Mouse (Mus musculus) frontal cortex, postnatal 14 days (tissue): Measurements from ENCODE around the gene Setd6.
A peak's percentile ranks its signal among the peaks of the same experiment; 100 is the strongest.

Source experiments
- DNase-seq, 2 experiments: peaks; one replicate each; pipeline ENCODE4 v3.0.0; 2022; ENCODE audit warnings: low spot score in 2 of 2

The Setd6 gene

DNA sequence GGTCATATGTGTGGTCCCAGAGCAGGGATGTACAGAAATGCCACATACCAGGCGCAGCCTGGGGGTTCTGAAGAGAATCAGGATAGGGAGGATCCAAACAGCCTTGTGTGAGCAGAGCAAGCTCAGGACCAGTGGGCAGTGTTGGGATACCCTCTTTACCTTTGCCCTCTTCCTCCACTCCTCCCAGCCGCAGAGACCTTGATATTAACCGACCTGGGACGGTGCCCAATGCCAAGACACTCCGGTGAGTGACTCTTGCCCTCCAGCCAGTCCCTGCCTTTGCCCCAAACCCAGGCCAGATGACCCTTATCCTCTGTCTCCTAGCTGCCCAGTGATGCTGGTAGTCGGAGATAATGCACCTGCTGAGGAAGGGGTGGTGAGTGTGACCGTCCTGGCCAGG lies 6.1 kb upstream of the Setd6 start:
- DNase-seq, result no peak

GRCm38 (mm10) chr8:95711029-95711428 lies 4.7 kb upstream of the Setd6 start:
- DNase-seq, result no peak

- DNase-seq, result no peak
These were observed 3.3 kb upstream of the Setd6 start for GRCm38 (mm10) chr8:95712395-95712794.

DNA sequence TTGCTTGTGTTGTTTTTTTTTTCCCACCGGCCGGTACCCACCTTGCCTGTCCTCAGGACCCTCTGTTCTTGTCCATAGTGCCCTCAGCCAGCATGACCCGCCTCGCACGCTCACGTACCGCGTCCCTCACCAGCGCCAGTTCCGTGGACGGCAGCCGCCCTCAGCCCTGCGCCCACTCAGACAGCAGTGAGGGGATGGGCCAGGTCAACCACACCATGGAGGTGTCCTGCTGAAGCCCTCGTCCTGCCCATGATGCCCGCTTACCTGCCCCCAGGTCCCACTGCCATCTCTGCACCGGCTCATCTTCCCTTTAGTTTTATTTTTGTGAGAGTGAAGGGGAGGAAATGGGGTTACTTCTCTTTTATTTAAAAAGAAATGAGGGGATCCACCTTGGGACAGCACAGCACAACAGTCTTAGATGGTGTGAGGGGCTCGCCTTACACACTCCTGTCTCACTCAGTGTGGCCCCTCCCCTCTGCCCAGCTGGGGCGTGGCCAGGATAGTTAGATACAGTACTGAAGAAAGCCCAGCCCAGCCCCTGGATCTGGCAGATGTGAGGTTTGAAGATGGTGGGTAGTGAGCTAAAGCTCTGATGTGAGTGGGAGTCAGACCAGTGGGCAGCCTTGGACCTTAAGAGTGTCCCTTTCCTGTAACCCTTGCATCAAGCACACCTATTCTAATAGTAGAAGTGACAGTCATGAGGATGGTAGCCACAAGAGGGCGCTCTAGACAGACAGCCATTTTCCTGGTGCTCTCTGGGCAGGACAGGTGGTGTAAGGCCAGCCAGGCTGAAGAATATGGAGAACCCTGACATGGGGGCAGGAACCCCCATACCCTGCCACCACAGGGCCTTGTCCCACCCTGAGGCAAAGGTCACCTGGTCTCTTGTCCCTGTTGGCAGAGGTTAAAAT lies 2.3 kb upstream of the Setd6 start:
- DNase-seq, result peak in 1 of 2 experiments; percentile 50

DNA sequence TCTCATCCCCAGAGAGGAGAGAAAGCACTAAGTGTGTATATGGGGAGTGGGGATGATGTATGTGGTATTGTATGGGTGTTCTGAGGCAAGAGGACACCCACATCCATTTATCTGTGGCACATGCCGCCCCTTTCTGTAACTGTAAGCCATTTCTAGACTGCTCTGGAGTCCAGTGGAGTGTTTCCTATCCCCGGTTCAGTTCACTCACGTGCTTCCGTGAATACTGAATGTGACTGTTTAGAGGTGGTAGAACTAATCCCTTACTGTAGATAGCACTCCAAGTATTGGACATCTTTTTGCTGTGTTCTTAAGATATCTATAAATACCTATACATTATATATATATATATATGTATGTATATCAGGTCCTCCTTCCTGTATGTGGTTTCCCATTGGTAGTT lies 1.3 kb upstream of the Setd6 start:
- DNase-seq, result no peak

- DNase-seq, result no peak
These were observed 756 bp upstream of the Setd6 start for GRCm38 (mm10) chr8:95714837-95715413.

- DNase-seq, result no peak
These were observed 1.1 kb downstream of the Setd6 start for GRCm38 (mm10) chr8:95716546-95717335.

DNA sequence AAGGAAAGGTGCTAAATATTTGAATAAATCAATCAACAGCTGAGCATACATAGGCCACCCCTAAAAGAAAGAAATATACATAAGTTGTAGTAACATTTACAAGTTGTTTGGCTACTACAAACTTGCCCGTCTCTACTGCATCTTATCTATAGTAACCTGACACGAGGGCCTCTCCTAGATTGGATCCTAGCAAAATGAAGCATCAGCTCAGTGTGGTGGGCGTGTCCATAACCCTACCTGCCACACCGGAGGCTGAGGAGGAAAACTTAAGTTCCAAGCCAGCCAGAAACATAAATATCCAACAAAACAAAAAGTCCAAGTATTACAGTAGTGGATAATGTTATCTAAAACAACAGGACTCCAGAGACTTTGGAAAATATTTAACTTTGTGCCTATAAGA lies 11.9 kb downstream of the Setd6 start:
- DNase-seq, result no peak

DNA sequence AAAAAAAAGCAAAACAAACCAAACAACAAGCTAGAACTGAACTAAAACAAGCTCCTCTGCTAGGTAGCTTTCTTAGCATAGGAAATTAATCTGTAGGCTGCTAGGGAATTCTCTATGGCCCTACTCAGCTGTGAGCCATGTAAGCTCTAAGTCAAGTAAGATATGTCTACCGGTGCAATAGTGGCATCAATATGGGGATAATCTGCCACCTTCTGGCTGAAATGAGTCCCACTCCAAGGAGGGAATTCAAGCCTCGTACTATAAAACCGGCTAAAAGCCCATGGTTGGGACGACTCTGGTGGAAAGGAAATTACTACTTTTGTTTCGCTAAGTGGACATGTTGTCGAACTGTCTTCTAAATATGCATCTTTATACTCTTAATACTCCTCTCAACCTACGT lies 22.9 kb downstream of the Setd6 start:
- no peak for DNase-seq

GRCm38 (mm10) chr8:95741732-95742131 lies 26.1 kb downstream of the Setd6 start:
- no peak for DNase-seq

- no peak for DNase-seq
These were observed 32.3 kb downstream of the Setd6 start for GRCm38 (mm10) chr8:95748028-95748427.

DNA sequence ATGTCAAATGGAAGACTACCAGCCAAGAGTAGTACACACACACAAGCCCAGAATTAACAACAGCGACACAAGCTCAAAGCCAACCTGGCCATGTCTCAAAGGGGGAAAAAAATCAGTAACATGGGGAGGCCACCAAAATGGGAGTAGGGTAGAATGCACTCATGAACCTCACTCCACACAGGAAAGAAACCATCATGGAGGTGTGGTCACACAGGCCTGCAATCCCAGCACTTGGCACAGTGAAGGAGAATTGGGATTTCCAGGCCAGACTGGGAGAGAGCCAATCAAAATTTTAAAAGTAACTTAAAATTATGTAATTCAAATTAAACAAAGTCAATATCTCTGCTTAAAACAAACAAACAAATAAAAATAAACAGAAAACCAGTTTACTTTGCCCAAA lies 36.2 kb downstream of the Setd6 start:
- no peak for DNase-seq

- DNase-seq, result no peak
These were observed 44.6 kb downstream of the Setd6 start for GRCm38 (mm10) chr8:95760323-95760722.

GRCm38 (mm10) chr8:95764133-95764532 lies 48.5 kb downstream of the Setd6 start:
- no peak for DNase-seq
